Mouse (Mus musculus) T-helper 17 cell (primary cell): ENCODE data around the gene Prss23.

Experiments used
- in situ Hi-C, 2 experiments: fragments of 300-600 bp; cut with MboI, MseI; formaldehyde crosslinking; loops; 1 replicate in 1 of 2; 2 replicates in 1 of 2; pipeline ENCODE4 v1.15.1; 2025; ENCODE audit warnings: high pct_unique_total_duplicates in 2 of 2

Gene Prss23

GRCm38 (mm10) chr7:89508672-89509071, 18.3 kb downstream of the Prss23 start:
- in situ Hi-C loops = loop anchor here in 1 of 2 experiments (10.0 kb wide), 1 partner anchor 756 kb away; the partner anchor contains the start of gene Ccdc83

DNA sequence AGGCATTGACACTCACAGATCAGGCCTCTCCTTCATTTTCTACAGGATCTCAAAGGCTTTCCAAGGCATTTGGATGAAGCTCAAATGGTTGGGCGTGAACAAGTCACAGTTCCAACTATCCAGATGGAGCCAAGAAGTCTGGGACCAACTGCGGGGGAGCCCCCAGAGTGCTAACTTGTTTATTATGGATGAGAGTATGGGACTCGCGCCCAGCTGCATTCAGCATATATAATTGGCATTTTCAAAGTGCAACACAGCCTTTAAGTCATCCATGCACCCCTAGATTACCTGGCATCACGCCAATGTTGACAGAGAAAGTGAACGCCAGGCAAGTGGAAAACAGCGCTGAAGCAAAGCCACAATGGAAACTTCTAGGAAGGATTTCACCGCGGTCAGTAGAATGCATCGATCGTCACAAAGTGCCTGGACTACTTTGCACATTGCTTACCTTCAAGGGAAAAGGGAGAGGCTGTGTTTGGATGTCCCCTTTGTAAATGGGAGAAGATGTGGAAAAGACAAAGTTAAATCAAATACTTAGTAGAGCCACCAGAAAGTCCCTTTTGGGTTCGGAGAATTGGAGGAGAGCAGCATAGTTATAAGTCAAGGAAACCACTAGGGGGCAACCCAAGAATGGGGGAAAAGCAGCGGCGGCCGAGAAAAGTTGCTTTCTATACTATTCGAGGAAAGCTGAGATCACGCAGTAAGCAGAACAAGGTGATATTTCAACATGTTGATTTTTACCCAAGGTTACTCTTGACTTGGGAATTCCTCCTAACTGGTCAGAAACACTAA, 27.3 kb downstream of the Prss23 start:
- in situ Hi-C loops = loop anchor here in 1 of 2 experiments (5.0 to 10.0 kb wide), 2 partner anchors 343 to 765 kb away; partner anchors contain the start of gene Ccdc83

DNA sequence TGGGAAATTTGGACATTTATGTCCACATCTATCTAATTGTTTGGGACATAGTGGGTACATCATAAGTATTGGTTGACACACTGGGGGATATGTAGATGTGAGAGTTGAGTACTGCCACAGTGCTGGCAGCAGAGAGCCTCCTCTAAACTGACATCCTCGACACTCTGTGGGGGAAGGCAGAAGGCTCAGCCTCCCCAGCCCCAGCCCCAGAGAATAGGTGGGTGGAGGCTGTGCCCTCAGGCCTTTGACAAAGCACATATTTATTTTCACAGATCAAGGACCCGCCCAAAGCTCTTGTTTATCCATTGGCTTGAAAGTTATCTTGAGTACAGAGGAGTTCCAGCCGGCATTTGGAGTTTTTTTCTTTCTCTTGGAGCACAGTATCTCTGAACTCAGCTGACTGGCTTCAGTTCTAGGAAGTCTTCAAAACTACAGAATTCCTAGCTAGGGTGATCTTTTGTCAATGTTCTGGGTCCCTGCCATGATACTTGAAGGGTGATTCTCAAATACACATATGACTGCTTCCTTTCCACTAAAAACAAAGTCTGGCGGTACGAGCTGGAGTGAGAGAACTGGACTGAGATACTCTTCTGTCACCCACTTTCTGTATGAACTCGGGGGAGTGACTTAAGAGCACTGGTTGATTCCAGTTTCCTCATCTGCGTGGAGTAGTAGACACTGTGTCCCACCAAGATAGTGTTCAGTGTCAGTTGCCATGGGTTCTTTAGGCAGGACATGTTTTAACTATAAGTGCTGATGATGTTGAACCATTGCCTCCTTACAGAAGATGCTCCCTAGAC, 43.0 kb downstream of the Prss23 start:
- in situ Hi-C loops = no loop called here

DNA sequence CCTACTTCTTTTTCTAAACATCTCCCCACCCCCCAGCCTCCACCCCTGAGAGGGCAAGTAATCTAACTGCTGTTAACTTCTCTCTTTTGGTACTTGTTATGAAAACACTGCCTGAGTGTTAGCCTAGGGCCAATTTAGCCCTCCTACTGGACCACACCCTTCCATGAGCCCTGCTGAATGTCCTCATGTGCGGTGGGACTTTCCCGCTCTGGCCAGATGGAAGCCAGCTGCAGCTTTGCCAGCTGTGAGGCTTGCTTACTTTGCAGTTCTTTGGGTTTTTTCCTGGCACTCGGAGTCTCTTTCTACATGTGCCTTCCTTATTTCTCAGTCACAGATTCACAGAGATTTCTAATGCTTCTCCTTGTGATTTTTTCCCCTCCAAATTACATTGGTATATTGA, 45.3 kb downstream of the Prss23 start:
- in situ Hi-C loops = no loop called here

GRCm38 (mm10) chr7:89478490-89478889, 48.5 kb downstream of the Prss23 start:
- in situ Hi-C loops = loop anchor here in 1 of 2 experiments (10.0 kb wide), 1 partner anchor 366 kb away; no protein-coding TSS in a partner anchor

DNA sequence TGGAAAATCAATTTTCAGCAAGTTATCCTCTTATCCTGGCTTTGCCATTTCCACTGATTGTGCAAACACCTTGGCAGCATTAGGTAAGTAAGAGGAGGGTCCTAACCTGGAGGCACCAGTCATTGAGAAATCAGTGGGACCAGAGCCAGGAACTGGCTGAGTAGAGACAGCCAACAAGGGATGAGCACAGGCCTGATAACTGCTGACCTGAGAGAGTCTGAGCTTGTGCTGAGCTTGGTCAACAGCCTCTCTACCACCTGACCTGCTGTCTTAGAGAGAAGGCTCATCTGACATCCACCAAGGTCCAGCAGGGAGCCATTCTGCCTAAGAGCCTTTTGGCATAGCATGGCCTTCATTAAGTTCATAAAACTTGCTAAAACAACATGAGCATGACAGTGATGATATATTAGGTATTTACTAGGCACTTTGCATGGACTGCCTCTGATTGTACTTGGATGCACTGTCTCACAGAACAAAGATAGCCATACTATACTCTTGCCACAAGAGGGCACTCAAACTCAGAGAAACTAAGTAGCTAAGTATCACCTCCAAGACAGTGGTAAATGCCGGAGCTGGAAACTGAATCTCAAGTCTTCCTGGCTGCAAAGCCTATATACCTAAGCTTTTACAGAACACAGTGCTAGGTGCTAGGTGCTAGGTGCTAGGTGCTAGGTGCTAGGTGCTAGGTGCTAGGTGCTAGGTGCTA, 49.5 kb downstream of the Prss23 start:
- in situ Hi-C loops = loop anchor here in 1 of 2 experiments (10.0 kb wide), 1 partner anchor 367 kb away; no protein-coding TSS in a partner anchor

- in situ Hi-C loops = loop anchor here in 1 of 2 experiments (10.0 kb wide), 1 partner anchor 371 kb away; no protein-coding TSS in a partner anchor
These were observed 53.5 kb downstream of the Prss23 start for GRCm38 (mm10) chr7:89473442-89473841.

DNA sequence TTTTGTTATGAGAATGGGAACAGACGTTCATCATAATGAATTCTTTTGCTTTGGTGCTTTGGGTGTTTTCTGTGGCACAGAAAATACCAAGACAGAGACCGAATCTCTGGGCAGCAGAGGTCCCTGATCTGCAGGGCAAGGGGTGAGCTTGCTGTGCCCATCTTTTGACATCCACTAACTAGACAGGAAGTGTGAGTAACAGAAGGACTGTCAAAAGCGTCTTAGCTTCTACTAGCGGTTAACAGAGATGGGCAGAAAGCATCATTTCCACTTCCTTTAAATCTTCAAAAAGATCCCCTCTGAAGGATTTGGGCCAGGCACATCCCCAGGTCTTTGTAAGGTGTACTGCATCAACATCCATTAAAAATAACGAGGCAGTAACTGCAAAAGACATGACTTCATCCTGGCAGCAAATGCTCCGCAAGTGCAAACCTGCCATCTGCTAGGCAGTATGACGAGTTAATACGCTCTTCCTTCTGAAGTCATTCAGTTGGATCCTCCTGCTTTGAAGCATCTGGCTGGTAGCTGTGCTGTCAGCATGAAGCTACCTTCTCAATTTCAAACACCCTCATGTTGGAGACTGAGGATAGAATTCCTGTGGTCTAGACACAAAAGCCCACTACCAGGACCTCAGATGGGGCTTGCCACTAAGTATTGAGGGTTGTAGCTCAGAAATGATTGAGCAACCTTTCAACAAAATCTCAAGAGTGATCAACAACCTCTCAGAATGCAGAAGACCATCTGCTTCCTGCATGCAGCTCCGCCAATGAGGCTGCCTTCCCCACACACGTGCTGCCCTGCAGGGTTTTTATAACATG, 63.0 kb downstream of the Prss23 start:
- in situ Hi-C loops = no loop called here

DNA sequence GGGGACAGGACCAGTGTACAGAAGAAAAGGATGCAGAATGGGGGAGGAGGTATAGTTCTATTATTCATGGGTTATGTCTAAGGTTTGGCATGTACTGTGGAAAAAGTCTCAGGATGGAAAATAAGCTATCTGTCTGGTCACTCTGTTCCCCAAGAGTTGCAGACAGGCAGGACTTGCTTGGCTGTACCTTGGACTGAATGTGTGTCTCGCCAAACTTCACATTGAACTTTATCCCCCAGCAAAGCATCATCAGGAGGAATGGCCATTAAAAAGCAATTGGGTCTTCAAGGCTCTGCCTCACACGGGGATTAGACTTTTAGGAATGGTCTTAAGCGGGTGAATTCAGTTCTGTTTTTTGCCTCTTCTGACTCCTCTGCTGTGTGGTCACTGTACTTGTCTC, 63.7 kb downstream of the Prss23 start:
- in situ Hi-C loops = no loop called here

DNA sequence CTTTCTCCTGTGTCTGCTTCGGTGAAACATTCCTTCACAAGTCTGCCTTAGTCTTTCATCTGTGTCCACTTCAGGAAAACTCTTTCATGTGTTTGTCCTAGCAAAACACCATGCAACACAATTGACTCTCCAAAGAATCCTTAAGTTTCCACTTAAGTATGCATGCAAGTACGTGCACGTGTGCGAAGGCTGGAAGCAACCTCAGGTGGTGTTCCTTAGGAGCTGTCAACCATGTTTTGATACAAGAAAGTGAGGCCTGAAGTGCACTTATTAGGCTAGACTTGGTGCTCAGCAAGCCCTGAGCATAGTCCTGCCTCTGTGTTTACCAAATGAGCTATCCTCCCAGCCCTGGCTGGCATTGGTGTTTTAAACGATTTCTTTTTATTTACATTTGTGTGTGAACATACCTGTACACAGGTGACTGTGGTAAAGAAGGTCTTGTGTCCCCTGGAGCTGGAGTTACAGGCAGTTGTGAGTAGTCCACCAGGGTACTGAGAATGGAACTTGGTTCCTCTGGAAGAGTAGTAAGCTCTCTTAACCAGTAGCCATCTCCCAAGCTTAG, 64.3 kb downstream of the Prss23 start:
- in situ Hi-C loops = no loop called here

GRCm38 (mm10) chr7:89461351-89461750, 65.6 kb downstream of the Prss23 start:
- in situ Hi-C loops = no loop called here

- in situ Hi-C loops = no loop called here
These were observed 66.1 kb downstream of the Prss23 start for GRCm38 (mm10) chr7:89460911-89461310.

DNA sequence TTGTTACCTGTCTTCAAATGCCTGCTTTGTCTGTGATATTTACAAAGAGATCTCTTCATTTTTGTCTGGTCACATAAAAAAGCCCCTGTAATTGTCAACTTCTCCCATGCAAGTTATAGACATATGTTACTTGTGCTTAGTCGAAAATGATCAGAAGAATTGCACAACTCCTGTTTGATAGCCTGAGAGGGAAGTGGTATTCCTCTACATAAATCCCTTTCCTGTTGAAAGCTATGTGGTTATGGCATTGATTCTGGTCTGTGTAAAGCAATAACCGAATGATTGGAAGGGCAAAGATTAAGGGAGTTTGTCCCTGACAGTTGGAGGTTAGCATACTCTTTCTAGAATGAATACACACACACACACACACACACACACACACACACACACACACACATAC, 67.3 kb downstream of the Prss23 start:
- in situ Hi-C loops = no loop called here
